Mouse (Mus musculus): ENCODE data around the gene Slc25a39. TPM values are rescaled to one million over a fixed set of nuclear protein-coding genes. Genes with fewer than 3 reads are reported as not detected.

The Slc25a39 gene
- polyA plus RNA-seq, 1 experiment: not detected

- TF ChIP-seq CTCF (IDR thresholded peaks at IDR 0.05; ENCODE audit: insufficient read depth, low read depth, low read length) (no peak), POLR2A (IDR thresholded peaks at IDR 0.05; ENCODE audit: insufficient read depth, low read depth, low read length) (no peak)
- 97% methylated on average over 1 of the region's 1 CpGs for WGBS
- peaks cover 3% of the 10 kb centered on the region; the same call in 1 of the 2 replicates for H3K4me1 ChIP-seq (ENCODE audit: control insufficient read depth, insufficient read depth, low read length)
Measured at GRCm38 (mm10) chr11:102383365-102384136, 24.2 kb downstream of the Slc25a39 start.

GRCm38 (mm10) chr11:102382794-102383193, 25.0 kb downstream of the Slc25a39 start:
- Histone ChIP-seq H3K27ac (ENCODE audit: insufficient read depth, low read depth, low read length) (no peak overlapping the region), H3K4me1 (ENCODE audit: control insufficient read depth, insufficient read depth, low read length) (peaks cover 3% of the 10 kb centered on the region; the same call in 1 of the 2 replicates), H3K4me3 (ENCODE audit: insufficient read depth, low read depth, low read length) (no peak overlapping the region)
- 88% methylated on average over 3 of the region's 3 CpGs for WGBS
- TF ChIP-seq POLR2A (IDR thresholded peaks at IDR 0.05; ENCODE audit: insufficient read depth, low read depth, low read length) (no peak), CTCF (IDR thresholded peaks at IDR 0.05; ENCODE audit: insufficient read depth, low read depth, low read length) (no peak)

More at GRCm38 (mm10) chr11:102383365-102384136, 24.2 kb downstream of the Slc25a39 start:
- Histone ChIP-seq H3K27ac (ENCODE audit: insufficient read depth, low read depth, low read length) (no peak overlapping the region), H3K4me3 (ENCODE audit: insufficient read depth, low read depth, low read length) (no peak overlapping the region)

GRCm38 (mm10) chr11:102381341-102382100, 26.2 kb downstream of the Slc25a39 start:
- Histone ChIP-seq H3K27ac (ENCODE audit: insufficient read depth, low read depth, low read length) (no peak overlapping the region), H3K4me1 (ENCODE audit: control insufficient read depth, insufficient read depth, low read length) (peaks cover 4% of the 10 kb centered on the region; the same call in 1 of the 2 replicates), H3K4me3 (ENCODE audit: insufficient read depth, low read depth, low read length) (no peak overlapping the region)
- WGBS: 53% methylated on average over 4 of the region's 4 CpGs
- TF ChIP-seq POLR2A (IDR thresholded peaks at IDR 0.05; ENCODE audit: insufficient read depth, low read depth, low read length) (no peak), CTCF (IDR thresholded peaks at IDR 0.05; ENCODE audit: insufficient read depth, low read depth, low read length) (no peak)

DNA sequence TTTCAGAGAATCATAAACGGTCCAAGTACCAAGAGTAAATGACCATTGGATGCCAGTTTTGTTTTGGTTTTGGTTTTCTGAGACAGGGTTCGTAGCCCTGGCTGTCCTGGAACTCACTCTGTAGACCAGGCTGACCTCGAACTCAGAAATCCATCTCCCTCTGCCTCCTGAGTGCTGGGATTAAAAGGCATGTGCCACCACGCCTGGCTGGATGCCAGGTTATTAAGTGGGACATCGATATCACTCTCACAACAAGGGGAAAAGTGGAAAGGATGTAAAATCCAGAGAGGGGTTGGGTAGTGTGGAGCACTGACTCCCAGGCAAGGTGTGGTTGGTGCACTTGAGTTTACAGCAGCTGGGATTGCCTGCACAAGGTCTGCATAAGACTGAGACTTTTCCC, 27.7 kb downstream of the Slc25a39 start:
- Histone ChIP-seq H3K4me1 (ENCODE audit: control insufficient read depth, insufficient read depth, low read length) (peaks cover 14% of the 10 kb centered on the region), H3K27ac (ENCODE audit: insufficient read depth, low read depth, low read length) (no peak overlapping the region), H3K4me3 (ENCODE audit: insufficient read depth, low read depth, low read length) (no peak overlapping the region)
- no peak for TF ChIP-seq POLR2A (IDR thresholded peaks at IDR 0.05; ENCODE audit: insufficient read depth, low read depth, low read length)
- no peak for TF ChIP-seq CTCF (IDR thresholded peaks at IDR 0.05; ENCODE audit: insufficient read depth, low read depth, low read length)
- WGBS: 73% methylated on average over 5 of the region's 5 CpGs

- Histone ChIP-seq H3K4me1 (ENCODE audit: control insufficient read depth, insufficient read depth, low read length) (peaks cover 11% of the 10 kb centered on the region), H3K4me3 (ENCODE audit: insufficient read depth, low read depth, low read length) (no peak overlapping the region), H3K27ac (ENCODE audit: insufficient read depth, low read depth, low read length) (no peak overlapping the region)
- TF ChIP-seq POLR2A (IDR thresholded peaks at IDR 0.05; ENCODE audit: insufficient read depth, low read depth, low read length) (no peak), CTCF (IDR thresholded peaks at IDR 0.05; ENCODE audit: insufficient read depth, low read depth, low read length) (no peak)
- 69% methylated on average over 12 of the region's 12 CpGs for WGBS
Measured at GRCm38 (mm10) chr11:102377186-102377585, 30.6 kb downstream of the Slc25a39 start.

DNA sequence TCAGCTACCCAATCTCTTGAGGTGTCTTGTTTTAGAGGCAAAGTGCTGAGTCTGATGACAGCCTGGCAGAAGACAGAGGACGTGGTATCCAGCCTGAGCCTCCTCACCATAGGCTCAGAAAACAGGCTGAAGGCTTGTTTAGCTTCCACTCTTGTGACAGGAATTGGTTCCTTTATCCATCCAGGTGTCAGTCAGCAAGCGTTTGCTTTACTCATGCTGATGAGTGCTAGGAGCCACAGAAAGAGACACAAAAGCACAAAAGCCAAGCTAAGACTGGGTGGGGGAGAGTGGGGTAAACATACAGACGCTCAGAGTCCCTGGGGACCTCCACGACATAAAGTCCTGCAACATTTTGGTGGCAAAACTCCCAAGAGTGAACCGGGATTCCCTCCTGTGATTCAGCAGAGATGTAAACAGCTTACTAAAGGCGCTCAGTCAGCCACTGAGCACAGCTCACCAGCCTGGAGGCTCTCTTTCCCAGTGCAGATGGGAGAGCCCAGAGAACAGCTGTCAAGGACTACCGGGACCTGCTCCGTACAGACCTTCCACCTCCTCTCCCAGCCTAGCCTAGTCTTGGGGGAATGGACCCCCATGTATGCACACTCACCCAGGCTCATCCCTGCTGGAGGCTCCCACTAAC, 31.4 kb downstream of the Slc25a39 start:
- H3K4me1 ChIP-seq (ENCODE audit: control insufficient read depth, insufficient read depth, low read length): peaks cover 11% of the 10 kb centered on the region
- no peak overlapping the region for H3K27ac ChIP-seq (ENCODE audit: insufficient read depth, low read depth, low read length)
- 32% methylated on average over 8 of the region's 8 CpGs for WGBS
- H3K4me3 ChIP-seq (ENCODE audit: insufficient read depth, low read depth, low read length): no peak overlapping the region
- TF ChIP-seq CTCF (IDR thresholded peaks at IDR 0.05; ENCODE audit: insufficient read depth, low read depth, low read length) (no peak), POLR2A (IDR thresholded peaks at IDR 0.05; ENCODE audit: insufficient read depth, low read depth, low read length) (no peak)

- TF ChIP-seq POLR2A (IDR thresholded peaks at IDR 0.05; ENCODE audit: insufficient read depth, low read depth, low read length) (no peak), CTCF (IDR thresholded peaks at IDR 0.05; ENCODE audit: insufficient read depth, low read depth, low read length) (0 out of 2 replicates have a peak, but pooled peaks have one; percentile 4)
- 27% methylated on average over 23 of the region's 23 CpGs for WGBS
- Histone ChIP-seq H3K4me3 (ENCODE audit: insufficient read depth, low read depth, low read length) (no peak overlapping the region), H3K27ac (ENCODE audit: insufficient read depth, low read depth, low read length) (no peak overlapping the region), H3K4me1 (ENCODE audit: control insufficient read depth, insufficient read depth, low read length) (peaks cover 11% of the 10 kb centered on the region)
Measured at GRCm38 (mm10) chr11:102375196-102376173, 32.3 kb downstream of the Slc25a39 start.

Measured in olfactory bulb, adult 2 months (tissue).